Mouse (Mus musculus): ENCODE data around the gene Haus6.

DNA sequence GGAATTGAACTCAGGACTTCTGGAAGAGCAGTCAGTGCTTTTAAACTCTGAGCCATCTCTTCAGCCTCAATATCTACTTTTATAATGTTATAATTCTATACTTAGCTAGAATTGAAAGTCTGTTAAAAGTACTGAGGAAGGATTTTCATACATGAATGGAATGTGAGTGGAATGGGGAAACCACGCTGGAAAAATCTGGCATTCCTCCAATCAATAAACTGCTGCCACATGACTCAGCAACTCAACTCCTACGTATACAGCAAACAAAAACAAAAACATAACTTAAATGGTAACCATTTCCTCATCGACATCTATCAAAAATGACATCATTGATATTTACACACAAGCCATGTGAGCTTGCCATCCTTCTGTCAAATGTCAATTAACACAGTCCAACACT, 10.3 kb upstream of the Haus6 start:
- TF ChIP-seq POLR2A (IDR thresholded peaks at IDR 0.05; ENCODE audit: borderline replicate concordance, control insufficient read depth, low read depth, low read length), result no peak
- no peak for TF ChIP-seq CTCF (IDR thresholded peaks at IDR 0.05; ENCODE audit: control insufficient read depth, insufficient read depth, low read length)
